Mouse (Mus musculus) gonadal fat pad, adult 2 months (tissue): ENCODE results near the gene Acvr1. TPM values are rescaled to one million over a fixed set of nuclear protein-coding genes. Genes with fewer than 3 reads are reported as not detected.

Source experiments
- DNase-seq: peaks from one replicate; pipeline ENCODE4 v3.0.0-alpha.2; 2012; ENCODE audit warnings: low read depth
- polyA plus RNA-seq: library from polyadenylated mRNA; depleted of rRNA; stranded (reverse); fragments of >200 nt; gene quantifications from 2 replicates; pipeline ENCODE4 v1.2.3, GENCODE M21; 2012

Gene Acvr1
- polyA plus RNA-seq, 1 experiment, result 7.8 TPM

- DNase-seq, result no peak
These were observed 46.2 kb downstream of the Acvr1 start for GRCm38 (mm10) chr2:58520727-58521126.

- DNase-seq, result no peak
These were observed 48.4 kb downstream of the Acvr1 start for GRCm38 (mm10) chr2:58518517-58518916.

GRCm38 (mm10) chr2:58516920-58517319 is 50.0 kb downstream of the Acvr1 start:
- DNase-seq, result no peak

- DNase-seq, result no peak
These were observed 51.0 kb downstream of the Acvr1 start for GRCm38 (mm10) chr2:58516000-58516399.

- no peak for DNase-seq
These were observed 52.5 kb downstream of the Acvr1 start for GRCm38 (mm10) chr2:58514489-58514888.

GRCm38 (mm10) chr2:58513212-58513611 is 53.7 kb downstream of the Acvr1 start:
- no peak for DNase-seq

GRCm38 (mm10) chr2:58510192-58510591 is 56.8 kb downstream of the Acvr1 start:
- DNase-seq, result no peak

GRCm38 (mm10) chr2:58505306-58506090 is 61.5 kb downstream of the Acvr1 start:
- DNase-seq, result no peak

GRCm38 (mm10) chr2:58496647-58497410 is 70.1 kb downstream of the Acvr1 start:
- no peak for DNase-seq

GRCm38 (mm10) chr2:58495271-58495670 is 71.7 kb downstream of the Acvr1 start:
- no peak for DNase-seq

GRCm38 (mm10) chr2:58493685-58494635 is 73.0 kb downstream of the Acvr1 start:
- no peak for DNase-seq

- DNase-seq, result no peak
These were observed 77.7 kb downstream of the Acvr1 start for GRCm38 (mm10) chr2:58489275-58489674.

- DNase-seq, result no peak
These were observed 78.6 kb downstream of the Acvr1 start for GRCm38 (mm10) chr2:58488404-58488803.

- DNase-seq, result no peak
These were observed 79.7 kb downstream of the Acvr1 start for GRCm38 (mm10) chr2:58487279-58487560.

- DNase-seq, result peak; percentile 58
These were observed 80.3 kb downstream of the Acvr1 start for GRCm38 (mm10) chr2:58486441-58487278.

GRCm38 (mm10) chr2:58485683-58486082 is 81.3 kb downstream of the Acvr1 start:
- DNase-seq, result no peak

GRCm38 (mm10) chr2:58485152-58485551 is 81.8 kb downstream of the Acvr1 start:
- peak; percentile 72 for DNase-seq

- no peak for DNase-seq
These were observed 82.5 kb downstream of the Acvr1 start for GRCm38 (mm10) chr2:58484284-58484965.

GRCm38 (mm10) chr2:58481450-58482100 is 85.4 kb downstream of the Acvr1 start:
- DNase-seq, result no peak

GRCm38 (mm10) chr2:58480764-58481163 is 86.2 kb downstream of the Acvr1 start:
- no peak for DNase-seq
